Mouse (Mus musculus) intestine, postnatal 0 days (tissue): ENCODE measurements around the gene Ints13. TPM values are rescaled to one million over a fixed set of nuclear protein-coding genes. Genes with fewer than 3 reads are reported as not detected.

ENCODE experiments used
- ATAC-seq: fragments of 200-750 bp; cut with Nextera tagmentation; 2 replicates; pipeline ENCODE4 v1.8.0; 2017; ENCODE audit warnings: mild to moderate bottlenecking, moderate TSS enrichment, moderate library complexity
- H3K27ac ChIP-seq: fragments of 300-500 bp; sonication (generic); 2 replicates; pipeline ENCODE4 v1.5.1; 2014; ENCODE audit warnings: mild to moderate bottlenecking, low read depth, low read length, moderate library complexity
- H3K27me3 ChIP-seq: fragments of 300-500 bp; sonication (generic); replicated peaks from 2 replicates; pipeline ENCODE4 v1.6.1; 2014; ENCODE audit warnings: low read length, mixed read lengths; ENCODE audit not compliant: control insufficient read depth, insufficient read depth
- H3K36me3 ChIP-seq: fragments of 300-500 bp; sonication (generic); 2 replicates; pipeline ENCODE4 v1.6.1; 2014; ENCODE audit warnings: mild to moderate bottlenecking, moderate library complexity; ENCODE audit not compliant: control insufficient read depth, insufficient read depth
- H3K4me1 ChIP-seq: fragments of 300-500 bp; sonication (generic); replicated peaks from 2 replicates; pipeline ENCODE4 v1.6.1; 2014; ENCODE audit warnings: antibody characterized with exemption, low read length, mixed read lengths; ENCODE audit not compliant: control insufficient read depth, insufficient read depth
- H3K4me2 ChIP-seq: fragments of 300-500 bp; sonication (generic); replicated peaks from 2 replicates; pipeline ENCODE4 v1.6.1; 2014; ENCODE audit warnings: low read depth, mild to moderate bottlenecking, moderate library complexity
- H3K4me3 ChIP-seq: fragments of 300-500 bp; sonication (generic); 2 replicates; pipeline ENCODE4 v1.5.1; 2014; ENCODE audit warnings: low read depth, low read length
- H3K9ac ChIP-seq: fragments of 300-500 bp; sonication (generic); 2 replicates; pipeline ENCODE4 v1.6.1; 2014; ENCODE audit warnings: mild to moderate bottlenecking, low read depth, low read length
- H3K9me3 ChIP-seq: fragments of 300-500 bp; sonication (generic); 2 replicates; pipeline ENCODE4 v1.6.1; 2016; ENCODE audit warnings: mixed run types; ENCODE audit not compliant: control insufficient read depth
- CTCF ChIP-seq: sonication (generic); IDR thresholded peaks from 2 replicates; pipeline ENCODE4 v1.5.1; 2016; ENCODE audit warnings: low read depth, mild to moderate bottlenecking, control low read depth, antibody characterized with exemption, moderate library complexity
- WGBS: fragments of 180-500 bp; shearing (Covaris S2); extraction: QIAGEN DNeasy Blood & Tissue Kit; methylation state at CpG from one replicate; pipeline ENCODE4 v1.1.7; 2014; 5-methylcytosine and 5-hydroxymethylcytosine counted together
- polyA plus RNA-seq: library from polyadenylated mRNA; unstranded; fragments of >200 nt; fragmentation: Nextera tagmentation; extraction: Ambion mirVana; gene quantifications from 2 replicates; pipeline ENCODE4 v1.2.1, GENCODE M21; 2015

Gene Ints13
- polyA plus RNA-seq, 1 experiment from 2014 or later: 15.7 TPM

DNA sequence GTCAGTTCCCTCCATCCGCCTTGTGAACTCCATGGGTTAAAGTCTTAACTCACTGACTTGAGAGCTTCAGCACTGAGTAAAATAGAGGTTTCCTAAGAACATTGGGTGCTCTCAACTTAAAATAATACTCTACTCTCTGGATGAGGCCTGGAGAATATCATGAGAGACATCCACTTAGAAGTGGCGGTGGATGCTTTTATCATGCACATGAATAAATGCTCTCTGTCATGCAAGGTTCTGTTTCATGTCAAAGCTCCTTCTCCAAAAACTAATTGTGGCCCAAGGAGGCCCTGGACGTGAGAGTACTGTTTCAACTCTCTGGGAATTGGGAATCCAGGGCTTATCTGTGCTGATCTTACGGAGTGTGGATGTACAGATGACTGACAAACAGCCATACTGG lies 40.5 kb downstream of the Ints13 start:
- no peak for TF ChIP-seq CTCF
- no peak overlapping the region for H3K27ac ChIP-seq
- H3K9ac ChIP-seq: no peak overlapping the region
- H3K27me3 ChIP-seq: no peaks in the 10 kb centered on the region
- H3K4me2 ChIP-seq: no peak overlapping the region
- H3K4me3 ChIP-seq: no peak overlapping the region
- no peaks in the 10 kb centered on the region for H3K4me1 ChIP-seq
- 79% methylated on average over 4 of the region's 4 CpGs for WGBS
- ATAC-seq: no peak
- H3K9me3 ChIP-seq: no peaks in the 10 kb centered on the region
- H3K36me3 ChIP-seq: no peaks in the 10 kb centered on the region

DNA sequence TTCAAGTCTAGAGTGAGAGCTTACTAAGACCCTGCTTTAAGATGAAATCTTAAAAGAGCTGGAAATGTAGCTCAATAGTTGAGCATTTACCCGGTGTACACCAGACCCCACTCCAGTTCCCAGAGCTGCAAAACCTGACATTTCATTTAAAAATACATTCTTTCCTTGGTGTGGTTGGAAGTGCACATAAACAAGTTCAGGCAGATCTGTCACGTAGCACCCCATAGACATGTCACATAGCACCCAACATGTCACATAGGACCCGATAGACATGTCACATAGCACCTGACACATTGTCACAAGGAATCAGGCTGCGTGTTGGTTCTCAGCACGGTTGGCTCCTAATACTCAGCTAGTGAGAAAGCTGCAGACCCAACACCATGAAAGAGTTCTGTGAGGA lies 42.1 kb downstream of the Ints13 start:
- no peak for ATAC-seq
- no peaks in the 10 kb centered on the region for H3K4me1 ChIP-seq
- H3K9me3 ChIP-seq: no peaks in the 10 kb centered on the region
- no peaks in the 10 kb centered on the region for H3K27me3 ChIP-seq
- no peak overlapping the region for H3K4me2 ChIP-seq
- no peak overlapping the region for H3K27ac ChIP-seq
- no peak overlapping the region for H3K9ac ChIP-seq
- TF ChIP-seq CTCF: no peak
- 95% methylated on average over 5 of the region's 5 CpGs for WGBS
- no peaks in the 10 kb centered on the region for H3K36me3 ChIP-seq
- H3K4me3 ChIP-seq: no peak overlapping the region

DNA sequence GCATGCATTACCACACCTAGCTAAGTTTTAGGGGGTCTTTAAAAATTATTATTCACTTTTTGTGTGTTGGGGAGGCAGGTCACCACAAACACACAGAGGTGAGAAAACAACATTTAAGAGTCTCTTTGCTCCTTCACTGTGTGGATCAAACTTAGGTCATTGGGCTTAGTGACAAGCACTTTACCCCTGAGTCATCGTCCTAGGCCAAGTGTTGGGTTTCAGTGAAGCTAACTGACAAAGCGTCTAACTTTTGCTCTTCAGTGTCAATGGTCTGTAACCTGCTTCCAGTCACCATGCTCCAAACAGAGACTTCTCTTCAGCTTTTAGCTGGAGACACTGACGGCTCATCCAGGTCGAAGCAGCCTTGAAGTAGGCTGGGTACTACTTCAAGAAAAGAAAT lies 44.5 kb downstream of the Ints13 start:
- 91% methylated on average over 4 of the region's 4 CpGs for WGBS

DNA sequence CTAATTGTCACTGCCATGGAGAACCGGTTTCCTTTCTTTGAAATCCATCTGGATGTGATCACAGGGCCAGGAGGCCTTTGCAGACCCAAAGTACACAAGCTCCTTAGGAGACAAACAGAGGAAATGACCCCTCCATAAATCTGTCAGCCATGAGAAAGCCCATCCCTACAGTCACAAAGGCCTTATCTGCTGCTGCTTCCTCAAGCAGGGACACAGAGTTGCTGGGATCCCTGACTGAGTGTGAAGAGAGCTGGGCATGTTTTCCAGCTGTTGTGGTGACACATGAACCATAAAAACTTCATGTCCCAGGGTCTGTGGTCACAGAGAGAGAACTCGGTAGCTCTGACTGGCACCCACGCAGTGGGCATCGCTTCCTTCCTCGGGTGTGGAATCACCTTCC lies 46.9 kb downstream of the Ints13 start:
- no peaks in the 10 kb centered on the region for H3K27me3 ChIP-seq
- H3K4me3 ChIP-seq: no peak overlapping the region
- no peak overlapping the region for H3K4me2 ChIP-seq
- 19% methylated on average over 5 of the region's 5 CpGs for WGBS
- H3K4me1 ChIP-seq: 0 out of 2 replicates have a peak, but pooled peaks cover 6% of the 10 kb centered on the region
- H3K9me3 ChIP-seq: no peaks in the 10 kb centered on the region
- no peak overlapping the region for H3K9ac ChIP-seq
- no peaks in the 10 kb centered on the region for H3K36me3 ChIP-seq
- H3K27ac ChIP-seq: no peak overlapping the region
- no peak for ATAC-seq
- TF ChIP-seq CTCF: no peak

More for the DNA sequence above, 44.5 kb downstream of the Ints13 start:
- no peak for ATAC-seq
- Histone ChIP-seq H3K4me1 (0 out of 2 replicates have a peak, but pooled peaks cover 6% of the 10 kb centered on the region), H3K4me3 (no peak overlapping the region), H3K27me3 (no peaks in the 10 kb centered on the region), H3K36me3 (no peaks in the 10 kb centered on the region), H3K27ac (no peak overlapping the region), H3K4me2 (no peak overlapping the region), H3K9ac (no peak overlapping the region), H3K9me3 (no peaks in the 10 kb centered on the region)
- TF ChIP-seq CTCF: no peak

DNA sequence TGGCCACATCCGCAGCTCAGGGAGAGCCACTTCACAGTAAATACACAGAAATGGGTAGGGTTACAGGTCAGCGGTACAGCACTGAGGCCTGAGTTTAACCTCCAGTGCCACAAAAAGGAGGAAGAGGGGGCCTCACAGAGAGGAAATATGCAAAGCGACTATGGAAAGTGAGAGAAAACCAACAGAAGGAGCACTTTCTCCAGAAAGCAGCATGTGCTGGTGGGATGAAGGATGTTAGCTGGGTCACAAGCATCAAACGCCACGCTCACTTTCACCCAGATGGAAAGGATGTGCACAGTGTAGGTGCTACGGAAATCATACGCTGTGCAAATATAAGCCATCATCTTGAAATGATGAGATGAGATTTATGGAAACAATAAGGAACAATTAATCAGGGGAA lies 47.3 kb downstream of the Ints13 start:
- Histone ChIP-seq H3K27ac (no peak overlapping the region), H3K9me3 (no peaks in the 10 kb centered on the region), H3K4me3 (no peak overlapping the region), H3K4me1 (0 out of 2 replicates have a peak, but pooled peaks cover 6% of the 10 kb centered on the region), H3K27me3 (no peaks in the 10 kb centered on the region), H3K9ac (no peak overlapping the region), H3K36me3 (no peaks in the 10 kb centered on the region), H3K4me2 (no peak overlapping the region)
- WGBS: 27% methylated on average over 7 of the region's 7 CpGs
- no peak for TF ChIP-seq CTCF
- ATAC-seq: no peak

DNA sequence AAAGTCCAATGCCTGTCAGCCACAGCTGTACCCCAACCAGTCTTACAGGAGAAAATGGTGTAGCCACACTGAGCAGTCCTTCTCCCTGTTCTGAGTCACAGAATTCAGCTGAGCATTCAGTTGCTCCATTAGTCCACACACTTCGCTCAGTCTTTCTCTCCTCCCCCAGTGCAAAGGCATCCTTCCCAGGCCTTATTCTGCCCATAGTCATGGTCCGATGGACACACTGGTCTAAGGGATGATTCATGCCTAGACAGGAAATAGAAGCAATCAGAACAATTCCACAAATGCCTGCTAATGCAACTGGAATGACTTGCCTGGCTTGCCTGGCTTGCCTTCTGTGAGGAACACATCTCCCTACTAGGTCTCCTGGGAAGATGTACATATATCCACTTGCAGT lies 50.1 kb downstream of the Ints13 start:
- H3K9ac ChIP-seq: no peak overlapping the region
- no peak for TF ChIP-seq CTCF
- no peaks in the 10 kb centered on the region for H3K27me3 ChIP-seq
- no peaks in the 10 kb centered on the region for H3K36me3 ChIP-seq
- 79% methylated on average over 2 of the region's 2 CpGs for WGBS
- no peak overlapping the region for H3K27ac ChIP-seq
- no peak overlapping the region for H3K4me3 ChIP-seq
- no peaks in the 10 kb centered on the region for H3K9me3 ChIP-seq
- no peak for ATAC-seq
- H3K4me2 ChIP-seq: no peak overlapping the region
- H3K4me1 ChIP-seq: 0 out of 2 replicates have a peak, but pooled peaks cover 6% of the 10 kb centered on the region

DNA sequence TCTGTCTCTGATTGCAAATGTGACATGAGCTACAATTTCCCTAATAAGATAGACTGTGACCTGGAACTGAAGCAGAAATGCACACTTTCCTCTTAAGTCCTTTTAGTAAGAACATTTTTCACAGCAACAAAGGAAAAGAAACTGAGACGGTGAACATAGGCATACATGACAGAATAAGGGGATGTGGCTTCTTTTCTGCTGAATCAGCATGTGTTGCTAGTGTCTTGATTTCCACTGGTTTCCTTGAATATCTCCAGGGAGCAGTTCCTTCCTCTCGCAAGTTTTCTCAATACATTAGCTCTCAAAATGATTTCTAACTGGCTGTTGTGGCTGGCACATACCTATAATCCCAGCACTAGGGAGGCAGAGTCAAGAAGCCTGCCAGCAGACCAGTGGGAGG lies 52.1 kb downstream of the Ints13 start:
- Histone ChIP-seq H3K4me1 (0 out of 2 replicates have a peak, but pooled peaks cover 6% of the 10 kb centered on the region), H3K9ac (no peak overlapping the region), H3K27me3 (no peaks in the 10 kb centered on the region), H3K9me3 (no peaks in the 10 kb centered on the region), H3K4me2 (no peak overlapping the region), H3K27ac (no peak overlapping the region), H3K36me3 (no peaks in the 10 kb centered on the region), H3K4me3 (no peak overlapping the region)
- WGBS: 90% methylated on average over 2 of the region's 2 CpGs
- no peak for TF ChIP-seq CTCF
- ATAC-seq: no peak
